Mouse (Mus musculus): Measurements from ENCODE around the gene Kif9.

GRCm38 (mm10) chr9:110462321-110462720 lies 14.4 kb upstream of the Kif9 start:
- TF ChIP-seq CTCF (IDR thresholded peaks at IDR 0.05; ENCODE audit: insufficient read depth, low read depth, low read length) (no peak), POLR2A (IDR thresholded peaks at IDR 0.05; ENCODE audit: insufficient read depth, low read depth, low read length) (no peak)
